Mouse (Mus musculus) forelimb bud, embryonic 11.5 days (tissue): ENCODE measurements around the gene Map4k4.

Experiments used
- DNase-seq: peaks from one replicate; pipeline ENCODE4 v3.0.0-alpha.2; 2012; ENCODE audit warnings: low read depth, low spot score

Gene Map4k4

DNA sequence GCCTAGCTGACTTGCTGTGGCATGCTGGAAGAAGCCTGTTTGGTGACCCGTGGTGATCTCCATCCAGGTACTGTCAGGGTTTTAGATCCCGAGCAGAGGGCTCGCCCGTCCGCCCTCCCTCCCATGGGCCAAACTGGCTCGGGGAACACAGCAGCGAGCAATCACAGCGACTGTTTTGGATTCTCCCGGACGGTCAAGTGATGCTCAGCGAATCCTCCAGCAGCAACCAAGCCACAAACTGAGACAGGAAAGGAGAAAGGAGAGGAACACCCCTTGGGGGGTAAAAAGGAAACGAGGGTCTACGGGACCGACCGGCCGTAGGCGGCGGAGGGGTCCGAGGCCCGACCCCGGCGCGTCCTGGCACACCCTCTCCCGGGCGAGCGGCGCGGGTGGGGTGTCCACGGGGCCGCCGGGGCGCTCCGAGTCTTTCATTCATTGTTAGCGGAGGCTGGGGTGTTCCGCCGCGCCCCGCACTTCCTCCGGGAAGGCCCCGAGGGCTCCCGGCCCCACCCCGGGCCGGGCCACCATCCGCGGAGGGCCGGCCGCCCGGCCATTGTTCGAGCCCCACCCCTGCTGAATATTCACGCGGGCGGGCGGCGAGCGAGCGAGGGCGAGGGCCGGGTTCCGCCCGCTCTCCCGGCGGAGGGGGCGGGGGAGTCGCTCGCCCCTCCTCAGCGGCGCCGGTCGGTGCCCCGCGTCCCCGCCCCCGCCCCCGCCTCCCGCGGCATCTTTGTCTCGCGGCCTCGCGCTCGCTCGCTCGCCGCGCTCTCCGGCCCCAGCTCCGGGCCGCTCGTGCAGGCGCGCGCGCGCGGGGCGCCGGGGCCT, at the start of gene Map4k4:
TSS of gene Map4k4 (plus strand) at position 733 of the 825 bp plus-strand sequence.
- peak; percentile 52 for DNase-seq

DNA sequence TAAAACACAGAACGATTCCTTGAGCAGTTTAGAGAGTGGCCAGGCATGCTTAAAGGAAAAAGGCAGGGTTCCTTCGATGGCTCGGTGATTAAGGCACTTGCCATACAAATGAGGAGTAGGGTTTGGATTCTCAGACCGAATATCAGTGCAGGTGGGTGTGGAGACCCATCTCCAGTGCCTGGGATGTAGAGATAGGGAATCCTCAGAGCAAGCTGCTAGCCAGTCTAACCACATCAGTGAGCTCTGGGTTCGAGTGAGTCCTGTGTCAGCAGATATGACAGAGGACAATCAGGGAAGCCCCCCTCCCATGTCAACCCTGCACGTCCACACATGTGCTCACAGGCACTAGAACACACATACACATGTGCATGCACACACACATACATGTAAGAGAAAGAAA, 44.8 kb upstream of the Map4k4 start:
- DNase-seq: no peak

DNA sequence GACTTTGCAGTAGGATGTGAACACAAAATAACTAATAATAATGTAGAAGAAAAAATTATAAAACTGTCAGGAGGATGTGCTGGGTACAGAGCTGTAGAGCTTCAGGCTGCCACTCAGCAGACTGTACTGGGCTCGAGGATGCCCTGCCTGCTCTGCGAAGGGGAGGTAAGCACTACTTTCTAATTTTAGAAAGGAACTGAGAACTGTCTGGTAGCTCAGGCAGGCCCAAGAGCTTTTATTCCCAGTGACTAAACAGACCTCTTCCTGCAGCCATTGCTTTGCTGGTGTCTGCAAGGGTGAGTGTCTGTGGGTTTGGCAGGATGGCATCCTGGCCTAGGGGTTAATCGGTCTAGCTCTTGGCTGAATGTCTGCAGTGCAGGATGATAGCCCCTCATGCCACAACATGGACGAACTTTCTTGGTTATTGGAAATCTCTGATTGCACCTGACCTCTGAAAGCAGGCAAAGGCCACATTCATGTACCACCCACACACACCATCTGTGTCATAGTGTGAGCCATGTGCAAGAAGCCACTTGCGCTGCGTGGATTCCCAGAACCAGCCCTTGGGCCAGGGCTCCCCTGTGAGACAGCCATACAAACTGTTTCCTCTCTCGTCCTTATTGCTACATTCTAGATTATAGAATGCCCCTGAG, 43.8 kb upstream of the Map4k4 start:
- no peak for DNase-seq

DNA sequence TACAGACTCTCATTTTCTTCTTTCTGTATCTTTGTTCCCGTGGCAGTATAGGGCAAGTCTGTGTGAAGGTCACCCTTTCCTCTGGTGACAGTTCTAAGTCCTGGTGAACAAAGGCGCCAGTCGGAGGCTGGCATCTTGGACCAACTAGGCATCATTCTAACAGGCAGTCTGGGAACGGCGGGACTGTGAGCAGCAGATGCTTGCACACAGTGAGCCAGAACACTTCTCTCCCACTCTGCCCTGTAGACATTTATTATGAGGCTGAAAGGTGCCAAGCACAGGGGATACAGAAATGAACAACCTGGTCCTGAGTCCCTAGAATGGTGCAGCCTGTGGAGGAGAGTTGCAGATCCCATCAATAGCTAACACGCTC, 43.3 kb upstream of the Map4k4 start:
- no peak for DNase-seq

DNA sequence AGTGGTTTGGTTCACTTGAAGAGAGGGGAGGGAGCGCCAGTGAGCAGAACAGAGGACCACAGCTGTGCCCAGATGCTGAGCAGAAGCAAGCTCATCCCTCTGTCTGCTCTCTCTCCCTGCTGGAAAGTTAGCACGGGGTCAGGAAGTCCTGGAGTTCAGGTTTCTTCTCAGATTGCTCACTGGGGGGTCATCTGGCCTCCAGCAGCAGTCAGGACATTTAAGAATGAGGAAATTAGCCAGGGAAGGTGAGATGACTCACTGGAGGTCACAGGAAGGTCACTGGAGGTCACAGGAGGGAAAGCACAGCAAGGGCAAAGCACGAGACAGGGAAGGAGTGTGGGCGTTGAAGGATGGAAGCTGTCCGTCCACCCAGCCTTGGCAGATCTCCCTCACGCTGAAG, 41.5 kb upstream of the Map4k4 start:
- no peak for DNase-seq

DNA sequence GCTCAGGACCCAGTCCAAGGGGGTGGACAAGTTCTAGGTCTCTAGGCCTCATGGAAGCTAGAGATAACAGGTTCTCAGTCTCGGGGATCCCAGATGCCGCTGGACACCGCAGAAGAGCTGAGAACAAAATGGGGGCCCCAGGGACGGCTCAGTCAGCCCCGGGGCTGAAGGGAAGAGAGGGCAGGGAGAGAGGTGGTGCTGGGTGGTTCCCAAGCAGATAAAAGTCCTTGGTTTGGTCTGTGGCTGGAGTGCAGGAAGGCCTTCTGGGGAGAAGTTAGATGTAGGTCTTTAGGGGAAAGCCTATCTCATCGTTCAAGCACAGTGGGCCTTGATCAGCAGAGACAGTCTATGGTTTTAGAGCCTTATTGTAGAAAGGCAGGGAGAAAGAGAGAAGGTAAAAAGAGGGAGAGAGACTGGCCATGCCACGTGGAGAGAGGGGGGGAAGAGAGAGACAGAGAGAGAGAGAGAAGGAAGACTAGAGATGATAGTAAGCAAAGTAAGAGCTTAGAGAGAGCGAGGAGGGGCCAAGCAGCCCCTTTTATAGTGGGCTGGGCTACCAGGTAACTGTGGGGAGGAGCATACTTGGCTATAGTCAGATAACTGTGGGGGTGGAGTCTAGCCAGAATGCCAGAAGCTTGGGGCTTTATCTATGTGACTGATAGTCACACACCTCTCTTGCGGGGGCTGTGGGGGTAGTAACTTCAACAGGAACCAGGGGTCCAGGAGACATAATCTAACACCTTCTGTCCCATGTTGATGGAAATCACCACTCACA, 34.2 kb upstream of the Map4k4 start:
- no peak for DNase-seq

DNA sequence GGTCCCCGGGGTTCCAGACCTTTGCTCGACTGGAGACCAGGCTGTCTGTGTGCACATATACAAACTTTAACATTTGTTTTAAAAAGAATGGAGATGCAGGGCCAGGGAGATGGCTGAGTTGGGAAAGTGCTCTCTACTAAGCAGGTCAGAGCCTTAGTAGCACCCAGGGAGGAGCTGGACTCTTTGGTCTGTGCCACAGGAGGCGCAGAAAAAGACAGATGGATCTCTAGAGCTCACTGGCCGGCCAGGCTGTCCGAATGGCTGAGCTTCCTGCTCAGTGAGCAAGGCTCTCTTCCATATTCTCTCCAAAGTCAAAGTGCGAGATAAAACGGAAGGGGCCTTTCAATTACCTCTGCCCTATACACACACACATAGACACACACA, 33.6 kb upstream of the Map4k4 start:
- DNase-seq: no peak

DNA sequence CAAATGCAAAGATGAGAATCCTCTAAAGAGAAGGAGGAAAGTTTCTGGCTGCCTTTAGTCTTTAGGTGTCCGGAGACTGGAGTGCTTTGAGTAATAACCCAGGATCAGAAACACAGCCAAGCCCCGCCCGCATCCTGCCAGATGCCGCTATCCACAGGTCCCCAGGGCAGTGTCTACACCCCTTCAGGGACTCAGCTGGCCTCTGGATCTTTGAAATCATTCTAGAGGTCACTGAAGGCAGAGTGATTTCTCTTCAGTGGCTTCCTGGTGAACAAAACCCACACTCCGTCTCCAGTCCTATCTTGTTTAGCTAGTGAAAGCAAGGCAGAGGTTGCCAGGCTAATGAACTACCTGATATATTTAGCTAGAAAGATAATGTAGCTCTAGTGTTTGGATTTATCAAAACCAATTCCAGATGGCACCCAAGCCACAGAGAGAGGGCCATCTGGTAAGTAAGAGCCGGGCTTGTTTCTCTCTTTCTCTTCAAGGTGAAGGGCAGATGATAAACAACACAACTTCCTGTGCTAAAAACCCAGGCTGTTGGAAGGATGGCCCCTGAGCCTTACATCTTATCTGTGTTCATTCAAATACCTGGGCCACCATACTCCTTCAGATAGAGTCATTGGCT, 32.6 kb upstream of the Map4k4 start:
- DNase-seq: peak; percentile 53

DNA sequence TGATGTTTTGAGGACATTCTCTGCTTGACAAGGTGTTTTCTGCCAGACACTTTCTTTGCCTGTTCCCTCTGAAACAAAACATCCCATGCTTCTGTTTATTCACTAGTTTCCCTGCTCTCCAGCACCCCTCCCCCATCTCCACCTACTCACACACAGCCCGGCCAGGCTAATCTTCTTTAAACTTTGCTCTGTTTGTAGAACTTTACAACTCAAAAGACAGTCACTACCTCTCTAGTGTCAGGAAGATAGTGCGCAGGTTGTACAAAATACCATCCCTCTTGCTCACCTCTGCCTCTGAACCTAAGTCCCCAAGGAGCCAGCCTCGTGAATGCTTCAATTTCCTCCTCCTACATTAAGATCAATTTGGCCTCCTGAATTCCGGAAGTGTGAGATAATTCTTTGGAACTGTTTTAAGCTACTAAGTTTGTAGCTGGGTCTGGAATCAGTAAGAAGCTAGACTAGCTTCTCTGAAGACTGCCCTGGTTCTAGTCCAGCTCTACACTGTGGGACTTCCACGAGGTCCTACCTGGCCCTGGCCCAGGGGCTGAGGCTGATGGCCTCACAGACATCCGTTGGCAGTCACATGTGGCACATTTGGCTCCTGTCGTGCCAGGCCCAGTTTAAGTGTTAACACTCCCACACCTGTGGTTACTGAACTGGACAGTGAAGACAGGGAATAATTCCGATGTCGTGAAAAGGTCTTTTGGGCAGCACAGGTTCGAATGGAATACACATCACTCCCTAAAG, 31.7 kb upstream of the Map4k4 start:
- no peak for DNase-seq

DNA sequence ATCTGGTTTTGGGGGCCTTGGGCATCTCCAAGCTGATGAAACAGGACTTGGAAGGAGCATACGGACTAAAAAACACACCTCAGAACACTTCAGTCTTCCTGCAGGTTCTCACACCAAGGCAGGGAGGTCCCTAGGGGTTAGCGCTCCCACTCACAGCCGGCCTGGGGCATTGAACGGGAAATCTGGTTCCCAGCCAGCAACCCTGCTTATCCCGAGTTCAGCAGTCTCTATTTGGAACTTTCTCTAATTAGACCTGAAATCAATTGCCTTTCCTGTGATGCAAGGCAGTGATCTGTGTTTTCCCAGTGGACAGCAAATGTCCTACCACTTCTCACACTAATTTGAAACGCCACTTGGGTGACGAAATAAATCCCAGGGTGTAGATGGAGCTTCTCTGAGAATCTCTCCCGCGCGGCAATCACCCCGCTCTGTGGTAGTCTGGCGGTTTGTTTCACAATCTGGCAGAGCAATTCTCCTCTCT, 31.0 kb upstream of the Map4k4 start:
- DNase-seq: no peak

DNA sequence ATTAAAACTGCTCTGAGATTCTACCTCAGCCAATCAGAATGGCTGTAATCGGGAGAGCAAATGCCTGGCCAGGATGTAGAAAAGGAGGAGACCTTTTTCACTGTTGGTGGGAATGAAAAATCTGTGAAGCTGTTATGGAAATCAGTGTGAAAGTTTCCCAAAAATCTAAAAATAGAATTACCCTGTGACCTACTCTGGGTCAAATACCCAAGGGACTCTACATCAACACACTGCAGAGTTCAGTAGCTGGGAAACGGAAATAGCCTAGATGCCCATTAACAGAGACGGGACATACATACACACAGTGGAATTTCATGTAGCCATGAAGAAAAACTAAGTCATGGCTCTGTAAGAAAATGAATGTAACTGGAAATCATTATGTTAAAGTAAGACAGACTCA, 22.7 kb upstream of the Map4k4 start:
- DNase-seq: no peak

DNA sequence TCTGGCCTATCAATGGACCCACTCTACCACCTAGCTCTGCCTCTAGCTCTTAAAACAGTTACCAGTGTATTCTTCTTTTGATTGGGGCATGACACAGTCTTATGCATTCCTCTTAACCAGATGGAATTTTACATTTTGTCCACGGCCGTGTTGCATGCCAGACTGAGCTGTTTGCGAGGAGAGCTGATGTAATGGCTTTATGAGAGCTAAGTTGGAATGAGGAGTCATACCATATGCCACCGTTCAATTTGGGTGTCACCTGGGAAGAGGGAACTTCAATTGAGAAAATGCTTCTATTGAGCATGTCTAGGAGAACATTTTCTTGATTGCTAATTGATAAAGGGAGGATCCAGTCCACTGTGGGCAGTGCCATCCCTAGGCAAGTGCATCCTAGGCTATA, 18.2 kb upstream of the Map4k4 start:
- DNase-seq: no peak

DNA sequence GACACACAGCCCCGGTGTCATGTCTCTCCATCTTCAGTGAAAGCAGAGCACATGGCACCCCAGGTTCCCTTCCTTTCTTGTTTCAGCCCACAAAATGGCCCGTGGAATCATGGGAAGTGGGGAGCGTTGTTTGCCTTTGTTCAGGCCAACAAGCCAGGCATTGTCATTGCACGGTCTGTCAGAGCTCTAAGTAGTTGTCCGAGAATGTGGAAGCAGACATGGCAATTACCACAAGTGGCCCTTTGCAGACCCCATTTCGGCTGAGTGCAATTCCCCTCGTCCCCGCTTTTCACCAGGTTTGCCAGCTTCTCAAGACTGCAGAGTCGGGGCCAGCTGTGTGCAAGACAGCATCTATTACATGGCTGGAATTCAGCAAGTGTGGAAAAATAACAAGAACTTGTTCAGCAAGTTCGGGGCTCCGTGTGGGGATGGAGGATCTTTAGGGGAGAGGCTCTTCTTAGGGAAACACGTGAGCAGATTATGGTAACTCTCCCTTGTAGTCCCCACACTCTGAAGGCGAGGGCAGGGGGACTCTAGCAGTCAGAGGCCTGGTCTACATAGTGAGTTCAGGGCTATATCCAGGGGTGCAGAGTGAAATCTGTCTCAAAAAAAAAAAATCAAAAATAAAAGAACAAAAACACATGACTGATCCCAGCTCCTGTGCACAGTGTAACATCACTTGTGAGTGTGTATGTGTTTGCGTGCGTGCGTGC, 15.8 kb upstream of the Map4k4 start:
- peak; percentile 21 for DNase-seq

DNA sequence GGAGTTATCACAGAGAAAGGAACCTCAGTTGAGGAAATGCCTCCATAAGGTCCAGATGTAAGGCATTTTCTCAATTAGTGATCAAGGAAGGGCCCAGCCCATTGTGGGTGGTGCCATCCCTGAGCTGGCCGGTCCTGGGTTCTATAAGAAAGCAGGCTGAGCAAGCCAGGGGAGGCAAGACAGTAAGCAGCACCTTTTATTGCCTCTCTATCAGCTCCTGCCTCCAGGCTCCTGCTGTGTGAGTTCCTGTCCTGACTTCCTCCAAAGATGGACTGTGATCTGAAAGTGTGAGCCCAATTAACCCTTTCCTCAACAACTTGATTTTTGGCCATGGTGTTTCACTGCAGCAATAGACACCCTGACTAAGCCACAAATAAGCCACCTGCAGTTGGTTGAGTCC, 12.7 kb upstream of the Map4k4 start:
- DNase-seq: no peak

DNA sequence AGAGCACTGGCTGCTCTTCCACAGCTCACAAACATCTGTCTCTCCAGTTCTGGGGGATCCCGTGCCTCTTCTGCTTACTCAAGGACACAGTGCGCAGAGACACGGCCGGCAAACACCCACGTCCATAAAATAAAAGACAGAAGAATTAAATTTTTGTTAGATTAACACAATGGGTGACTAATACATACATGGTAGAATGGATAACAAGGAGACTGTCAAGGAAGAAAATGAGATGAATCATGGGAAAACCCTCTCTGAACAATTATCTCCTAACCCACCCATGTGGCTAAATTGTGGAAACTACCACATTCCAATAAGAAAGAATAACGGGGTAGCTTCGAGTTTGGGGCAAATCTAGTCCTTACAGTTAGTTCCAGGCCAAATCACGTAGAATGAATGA, 11.3 kb upstream of the Map4k4 start:
- DNase-seq: no peak

DNA sequence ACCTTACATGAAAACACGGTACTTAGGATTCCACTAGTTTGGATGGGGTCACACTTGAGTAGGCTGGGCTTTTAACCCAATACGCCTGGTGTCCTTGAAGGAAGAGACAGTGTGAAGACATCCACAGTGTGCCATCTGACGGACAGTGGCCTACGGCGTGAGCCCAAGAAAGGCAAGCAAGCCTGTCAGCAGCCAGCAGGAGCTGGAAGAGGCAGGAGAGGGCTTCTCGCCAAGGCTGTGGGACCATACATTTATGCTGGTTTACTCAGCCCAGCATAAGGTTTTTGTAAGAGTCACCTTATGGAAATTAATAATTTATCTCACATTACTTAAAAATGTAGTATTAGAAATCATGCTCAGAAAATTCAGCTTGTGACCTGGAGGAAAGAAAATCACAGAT, 10.7 kb upstream of the Map4k4 start:
- no peak for DNase-seq

DNA sequence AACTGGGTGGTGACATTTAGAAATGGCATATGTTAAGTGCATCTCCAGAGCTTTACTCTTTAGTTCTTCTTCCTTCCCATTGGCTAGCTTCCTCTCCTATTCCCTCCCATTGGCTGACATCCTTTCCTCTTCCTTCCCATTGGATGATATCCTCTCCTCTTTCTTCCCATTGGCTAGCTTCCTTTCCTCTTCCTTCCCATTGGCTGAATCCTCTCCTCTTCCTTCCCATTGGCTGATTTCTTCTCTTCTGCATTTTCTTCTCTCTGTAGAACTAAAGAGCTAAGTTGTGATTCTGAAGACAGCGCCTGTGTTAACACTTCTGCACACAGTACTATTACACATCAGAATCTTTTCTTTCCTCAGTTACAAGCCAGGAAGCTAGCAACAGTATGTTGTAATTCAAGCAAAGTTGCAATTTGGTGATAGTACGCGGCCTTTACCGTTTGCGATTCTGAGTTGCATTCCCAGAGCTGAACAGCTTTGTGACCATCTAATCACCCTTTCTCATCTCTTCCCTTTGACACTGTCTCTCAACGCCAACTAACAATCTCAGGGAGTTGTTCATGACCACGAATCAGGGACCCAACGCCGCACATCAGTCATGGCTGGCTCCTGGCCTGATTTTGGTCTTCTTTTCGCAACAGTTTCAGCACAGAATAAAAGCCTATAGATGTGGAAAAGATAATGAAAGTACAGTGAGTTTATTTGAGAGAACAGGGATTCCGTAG, 7.4 kb upstream of the Map4k4 start:
- no peak for DNase-seq

DNA sequence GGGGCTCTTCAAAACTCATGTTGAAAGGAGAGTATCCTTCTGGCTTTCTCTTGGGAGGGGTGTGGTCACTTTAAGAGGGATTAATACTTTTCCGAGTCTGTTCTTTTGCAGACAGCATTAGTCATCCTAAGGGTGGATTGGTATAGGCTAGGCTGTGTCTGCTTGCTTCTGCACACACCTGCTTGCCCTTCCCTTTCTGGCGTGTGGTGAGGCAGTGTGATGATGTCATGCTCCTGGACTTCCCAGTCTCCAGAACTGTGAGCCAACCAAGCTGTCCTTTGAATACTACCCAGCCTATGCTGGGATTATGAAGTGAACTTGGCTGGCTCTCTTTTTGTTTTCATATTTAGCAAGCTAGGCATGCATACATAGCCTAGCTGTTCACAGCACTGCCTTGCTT, 5.6 kb upstream of the Map4k4 start:
- no peak for DNase-seq

DNA sequence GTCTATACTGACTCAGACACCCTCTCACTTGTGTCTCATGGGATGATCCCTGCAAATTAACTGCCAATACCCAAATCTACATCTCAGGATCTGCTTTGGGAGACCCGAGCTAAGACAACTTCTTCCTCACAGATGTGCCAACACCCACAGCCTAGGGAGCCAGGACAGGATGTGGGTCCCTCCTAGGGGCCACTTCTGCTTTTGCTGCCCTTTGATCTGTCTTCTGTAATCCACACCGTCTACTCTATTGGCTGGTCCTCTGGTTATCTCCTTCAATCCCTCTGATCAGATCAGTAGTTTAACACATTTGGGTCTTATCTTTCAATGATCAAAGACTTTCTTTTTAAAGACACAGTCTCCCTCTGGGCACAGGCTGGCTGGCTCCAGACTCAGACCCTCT, 5.2 kb upstream of the Map4k4 start:
- no peak for DNase-seq

DNA sequence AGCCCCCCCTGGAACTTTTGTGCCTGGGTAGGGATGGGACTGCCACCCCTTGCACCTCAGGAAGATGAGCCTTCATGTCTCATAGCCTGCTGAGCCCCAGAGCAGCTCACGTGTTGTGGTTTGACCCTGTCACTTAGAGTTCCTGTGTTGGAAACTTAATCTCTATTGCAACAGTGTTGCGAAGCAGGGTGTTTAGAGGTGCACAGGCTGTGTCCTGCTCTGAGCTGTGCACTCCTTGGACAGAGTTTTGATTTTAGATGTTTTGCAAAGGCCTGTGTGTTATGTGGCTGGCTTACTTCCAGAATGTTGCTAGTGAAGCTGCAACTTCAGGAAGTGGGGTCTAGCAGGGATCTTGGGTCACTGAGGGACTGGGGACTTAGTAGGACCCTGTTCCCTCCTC, 4.1 kb upstream of the Map4k4 start:
- DNase-seq: no peak
